Comparison of ENCODE assay signal across 9 mouse cellular contexts in genomic region chr9:56146326-56146923, GRCm38 (mm10).
"Had no signal": no experiment of that assay in that cellular context is flagged by ENCODE, and none has a peak within 500 bp of the region (broad histone marks: within the 10 kb centered on the region; RNA-seq: fewer than 3 reads in every experiment).

No protein-coding gene starts in this region.

- ATAC-seq: intestine, embryonic 15.5 days; liver, embryonic 12.5 days had no signal

- DNase-seq: kidney, adult 2 months; kidney, postnatal 14 days; lung, embryonic 14.5 days; lung, postnatal 10 days; lung, postnatal 4 days; midbrain, embryonic 14.5 days; right cerebral cortex, postnatal 25 days had no signal
